Mouse (Mus musculus) bone marrow, adult 2 months (tissue): ENCODE results near the gene Ugt1a6b.

Experiments
- CTCF ChIP-seq: fragments of 200-500 bp; IDR thresholded peaks from 2 replicates; pipeline ENCODE4 v1.5.1; 2011; ENCODE audit warnings: low read length, control low read depth; ENCODE audit not compliant: control insufficient read depth, insufficient read depth
- POLR2A ChIP-seq: fragments of 200-500 bp; IDR thresholded peaks from 2 replicates; pipeline ENCODE4 v1.6.1; 2011; ENCODE audit warnings: low read depth, mild to moderate bottlenecking, control low read depth, low read length, borderline replicate concordance; ENCODE audit not compliant: control insufficient read depth

DNA sequence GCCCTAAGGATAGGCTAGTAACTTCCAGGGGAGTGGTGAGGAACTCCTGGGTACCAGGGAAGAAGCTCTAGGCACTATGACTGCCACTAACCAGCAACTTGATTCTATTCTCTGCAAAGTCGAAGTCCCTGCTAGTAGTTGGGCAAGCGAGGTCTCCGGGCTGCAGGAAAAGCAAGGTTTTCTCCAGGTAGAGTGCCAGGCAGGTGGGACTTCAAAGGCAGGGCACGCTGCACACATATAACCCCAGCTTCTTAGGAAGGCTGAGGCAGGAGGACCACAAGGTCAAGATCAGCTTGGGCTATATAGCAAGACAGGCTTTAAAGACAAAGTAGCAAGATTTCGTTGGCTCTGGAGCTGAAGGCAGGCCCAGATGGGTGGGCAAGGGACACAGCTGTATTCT is 160.7 kb downstream of the Ugt1a6b start:
- TF ChIP-seq CTCF: no peak
- no peak for TF ChIP-seq POLR2A
